Mouse (Mus musculus): ENCODE measurements around the gene AC124502.3. TPM values are rescaled to one million over a fixed set of nuclear protein-coding genes. Genes with fewer than 3 reads are reported as not detected.

The AC124502.3 gene
- polyA plus RNA-seq, 1 experiment from 2014 or later = 1.1 TPM

- TF ChIP-seq CTCF (IDR thresholded peaks at IDR 0.05; ENCODE audit: low read depth) (no peak), EP300 (optimal IDR thresholded peaks at IDR 0.05) (no peak)
- DNase-seq (ENCODE audit: low spot score) (no peak), ATAC-seq (ENCODE audit: low FRiP score, low TSS enrichment) (no peak)
- Histone ChIP-seq H3K27ac (replicated peaks) (no peak overlapping the region), H3K4me2 (replicated peaks; ENCODE audit: low read depth) (no peak overlapping the region), H3K9me3 (ENCODE audit: control insufficient read depth, low read length) (no peaks in the 10 kb centered on the region), H3K9ac (ENCODE audit: low read length) (no peak overlapping the region), H3K36me3 (ENCODE audit: control insufficient read depth, insufficient read depth, low read length) (peaks cover 18% of the 10 kb centered on the region), H3K4me3 (ENCODE audit: low read depth, low read length) (no peak overlapping the region), H3K4me1 (replicated peaks; ENCODE audit: control insufficient read depth, insufficient read depth) (peaks cover 8% of the 10 kb centered on the region; the same call in 1 of the 2 replicates), H3K27me3 (ENCODE audit: control insufficient read depth, insufficient read depth, low read length) (no peaks in the 10 kb centered on the region)
- 76% methylated on average over 12 of the region's 12 CpGs for WGBS
These were observed 55.0 kb downstream of the AC124502.3 start for GRCm38 (mm10) chr19:5093481-5094242.

GRCm38 (mm10) chr19:5094243-5094632 is 55.5 kb downstream of the AC124502.3 start:
- ATAC-seq (ENCODE audit: low FRiP score, low TSS enrichment) = peak; percentile 58
- peak; percentile 96 for DNase-seq (ENCODE audit: low spot score)
- Histone ChIP-seq H3K27ac (replicated peaks) (no peak overlapping the region), H3K36me3 (ENCODE audit: control insufficient read depth, insufficient read depth, low read length) (peaks cover 18% of the 10 kb centered on the region), H3K4me3 (ENCODE audit: low read depth, low read length) (no peak overlapping the region), H3K4me2 (replicated peaks; ENCODE audit: low read depth) (no peak overlapping the region), H3K9ac (ENCODE audit: low read length) (no peak overlapping the region), H3K27me3 (ENCODE audit: control insufficient read depth, insufficient read depth, low read length) (no peaks in the 10 kb centered on the region), H3K9me3 (ENCODE audit: control insufficient read depth, low read length) (no peaks in the 10 kb centered on the region), H3K4me1 (replicated peaks; ENCODE audit: control insufficient read depth, insufficient read depth) (peaks cover 6% of the 10 kb centered on the region; the same call in 1 of the 2 replicates)
- TF ChIP-seq EP300 (optimal IDR thresholded peaks at IDR 0.05) (no peak), CTCF (IDR thresholded peaks at IDR 0.05; ENCODE audit: low read depth) (peak; percentile 96)
- WGBS = under 1% methylated on average over 21 of the region's 21 CpGs

DNA sequence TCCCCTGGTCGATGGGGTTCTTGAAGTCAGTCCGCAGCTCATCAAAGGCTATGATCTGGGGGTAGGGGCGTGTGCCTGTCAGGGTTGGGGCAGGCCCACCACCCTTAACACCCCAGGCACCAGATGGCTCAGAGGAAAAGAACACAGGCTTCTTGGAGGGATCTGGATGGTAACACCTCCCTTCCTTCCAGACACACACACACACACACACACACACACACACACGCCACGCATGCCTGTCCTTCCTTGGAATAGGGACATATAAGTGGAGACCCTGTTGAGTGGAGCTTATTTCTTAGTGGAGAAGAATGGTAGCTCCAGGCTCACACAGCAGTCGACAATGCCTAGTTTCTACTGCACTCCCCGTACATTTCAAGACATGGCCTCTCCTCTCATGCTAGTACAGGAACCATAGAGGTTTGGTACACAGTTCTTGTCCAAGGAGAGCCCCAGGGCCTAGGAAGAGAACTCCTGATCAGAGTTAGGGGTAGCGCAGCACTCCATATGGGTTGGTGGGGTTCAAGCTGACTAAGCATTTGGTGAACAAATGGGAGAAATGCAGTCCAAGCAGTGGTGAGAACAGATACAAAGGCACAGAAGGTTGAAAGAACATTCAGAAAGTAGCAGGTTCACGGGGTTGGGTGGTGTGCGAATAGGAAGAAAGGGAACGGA is 56.2 kb downstream of the AC124502.3 start:
- no peak overlapping the region for H3K4me2 ChIP-seq (replicated peaks; ENCODE audit: low read depth)

GRCm38 (mm10) chr19:5095887-5096474 is 57.3 kb downstream of the AC124502.3 start:
- 0 out of 2 replicates have a peak, but pooled peaks cover 5% of the 10 kb centered on the region for H3K4me1 ChIP-seq (replicated peaks; ENCODE audit: control insufficient read depth, insufficient read depth)
- WGBS = 11% methylated on average over 9 of the region's 9 CpGs
- TF ChIP-seq EP300 (optimal IDR thresholded peaks at IDR 0.05) = no peak
- no peak for TF ChIP-seq CTCF (IDR thresholded peaks at IDR 0.05; ENCODE audit: low read depth)

More for the DNA sequence above, 56.2 kb downstream of the AC124502.3 start:
- 43% methylated on average over 11 of the region's 11 CpGs for WGBS
- DNase-seq (ENCODE audit: low spot score) (no peak), ATAC-seq (ENCODE audit: low FRiP score, low TSS enrichment) (no peak)
- Histone ChIP-seq H3K9ac (ENCODE audit: low read length) (no peak overlapping the region), H3K4me1 (replicated peaks; ENCODE audit: control insufficient read depth, insufficient read depth) (0 out of 2 replicates have a peak, but pooled peaks cover 5% of the 10 kb centered on the region), H3K36me3 (ENCODE audit: control insufficient read depth, insufficient read depth, low read length) (peaks cover 21% of the 10 kb centered on the region), H3K27me3 (ENCODE audit: control insufficient read depth, insufficient read depth, low read length) (no peaks in the 10 kb centered on the region), H3K9me3 (ENCODE audit: control insufficient read depth, low read length) (no peaks in the 10 kb centered on the region), H3K27ac (replicated peaks) (no peak overlapping the region), H3K4me3 (ENCODE audit: low read depth, low read length) (no peak overlapping the region)
- TF ChIP-seq EP300 (optimal IDR thresholded peaks at IDR 0.05) (no peak), CTCF (IDR thresholded peaks at IDR 0.05; ENCODE audit: low read depth) (no peak)

GRCm38 (mm10) chr19:5097521-5098362 is 59.1 kb downstream of the AC124502.3 start:
- WGBS = 4% methylated on average over 23 of the region's 31 CpGs
- Histone ChIP-seq H3K36me3 (ENCODE audit: control insufficient read depth, insufficient read depth, low read length) (peaks cover 27% of the 10 kb centered on the region), H3K27me3 (ENCODE audit: control insufficient read depth, insufficient read depth, low read length) (no peaks in the 10 kb centered on the region), H3K4me3 (ENCODE audit: low read depth, low read length) (peak overlapping the region; percentile 44), H3K4me2 (replicated peaks; ENCODE audit: low read depth) (peak overlapping the region; percentile 89), H3K9ac (ENCODE audit: low read length) (peak overlapping the region; percentile 67), H3K4me1 (replicated peaks; ENCODE audit: control insufficient read depth, insufficient read depth) (0 out of 2 replicates have a peak, but pooled peaks cover 5% of the 10 kb centered on the region), H3K27ac (replicated peaks) (no peak overlapping the region), H3K9me3 (ENCODE audit: control insufficient read depth, low read length) (no peaks in the 10 kb centered on the region)
- ATAC-seq (ENCODE audit: low FRiP score, low TSS enrichment) (no peak), DNase-seq (ENCODE audit: low spot score) (peak; percentile 20)
- TF ChIP-seq EP300 (optimal IDR thresholded peaks at IDR 0.05) (no peak), CTCF (IDR thresholded peaks at IDR 0.05; ENCODE audit: low read depth) (no peak)

More at GRCm38 (mm10) chr19:5095887-5096474, 57.3 kb downstream of the AC124502.3 start:
- no peak overlapping the region for H3K4me2 ChIP-seq (replicated peaks; ENCODE audit: low read depth)
- ATAC-seq (ENCODE audit: low FRiP score, low TSS enrichment) (no peak), DNase-seq (ENCODE audit: low spot score) (peak; percentile 24)
- peaks cover 27% of the 10 kb centered on the region for H3K36me3 ChIP-seq (ENCODE audit: control insufficient read depth, insufficient read depth, low read length)
- no peak overlapping the region for H3K4me3 ChIP-seq (ENCODE audit: low read depth, low read length)
- H3K9me3 ChIP-seq (ENCODE audit: control insufficient read depth, low read length) = no peaks in the 10 kb centered on the region
- H3K27ac ChIP-seq (replicated peaks) = no peak overlapping the region
- H3K27me3 ChIP-seq (ENCODE audit: control insufficient read depth, insufficient read depth, low read length) = no peaks in the 10 kb centered on the region
- no peak overlapping the region for H3K9ac ChIP-seq (ENCODE audit: low read length)
